Mouse (Mus musculus) intestine, embryonic 16.5 days (tissue): ENCODE measurements around the gene Dhx58. TPM values are rescaled to one million over a fixed set of nuclear protein-coding genes. Genes with fewer than 3 reads are reported as not detected.
A peak's percentile ranks its signal among the peaks of the same experiment; 100 is the strongest.
"Not testable (repeated sequence)": the region's sequence is repeated elsewhere in the genome, so short reads cannot be mapped to it uniquely, and the experiment has no call there.

Experiments used
- ATAC-seq: fragments of 200-750 bp; cut with Nextera tagmentation; 2 replicates; pipeline ENCODE4 v1.8.0; 2017; ENCODE audit warnings: moderate TSS enrichment, moderate library complexity
- H3K27ac ChIP-seq: fragments of 300-500 bp; sonication (generic); 2 replicates; pipeline ENCODE4 v1.5.1; 2014; ENCODE audit warnings: mild to moderate bottlenecking, low read length
- H3K27me3 ChIP-seq: fragments of 300-500 bp; sonication (generic); replicated peaks from 2 replicates; pipeline ENCODE4 v1.6.1; 2014; ENCODE audit warnings: low read length, control low read depth, mixed read lengths; ENCODE audit not compliant: control insufficient read depth, insufficient read depth
- H3K36me3 ChIP-seq: fragments of 300-500 bp; sonication (generic); 2 replicates; pipeline ENCODE4 v1.6.1; 2014; ENCODE audit warnings: low read length, control low read depth; ENCODE audit not compliant: control insufficient read depth, insufficient read depth
- H3K4me1 ChIP-seq: fragments of 300-500 bp; sonication (generic); 2 replicates; pipeline ENCODE4 v1.6.1; 2014; ENCODE audit warnings: low read length, control low read depth, mixed read lengths; ENCODE audit not compliant: control insufficient read depth, insufficient read depth
- H3K4me2 ChIP-seq: fragments of 300-500 bp; sonication (generic); 2 replicates; pipeline ENCODE4 v1.6.1; 2014; ENCODE audit warnings: low read depth, low read length, control low read depth
- H3K4me3 ChIP-seq: fragments of 300-500 bp; sonication (generic); 2 replicates; pipeline ENCODE4 v1.5.1; 2014; ENCODE audit warnings: mild to moderate bottlenecking, low read length
- H3K9ac ChIP-seq: fragments of 300-500 bp; sonication (generic); 2 replicates; pipeline ENCODE4 v1.6.1; 2014; ENCODE audit warnings: low read depth, low read length
- H3K9me3 ChIP-seq: fragments of 300-500 bp; sonication (generic); 2 replicates; pipeline ENCODE4 v1.6.1; 2016; ENCODE audit warnings: low read length, control low read depth; ENCODE audit not compliant: control insufficient read depth
- WGBS: fragments of 180-500 bp; shearing (Covaris S2); extraction: QIAGEN DNeasy Blood & Tissue Kit; methylation state at CpG from one replicate; pipeline ENCODE4 v1.1.7; 2014; 5-methylcytosine and 5-hydroxymethylcytosine counted together
- polyA plus RNA-seq: library from polyadenylated mRNA; unstranded; fragments of >200 nt; fragmentation: Nextera tagmentation; extraction: Ambion mirVana; gene quantifications from 2 replicates; pipeline ENCODE4 v1.2.1, GENCODE M21; 2015

Dhx58 gene
- polyA plus RNA-seq, 1 experiment from 2014 or later: 3.4 TPM

- peaks cover 4% of the 10 kb centered on the region; the same call in 1 of the 2 replicates for H3K27me3 ChIP-seq
- peak overlapping the region; percentile 18 for H3K4me3 ChIP-seq
- 4% methylated on average over 23 of the region's 23 CpGs for WGBS
- peaks cover 5% of the 10 kb centered on the region; the same call in 1 of the 2 replicates for H3K4me1 ChIP-seq
- H3K27ac ChIP-seq: no peak overlapping the region
- H3K36me3 ChIP-seq: no peaks in the 10 kb centered on the region
- peak overlapping the region; percentile 17 for H3K9ac ChIP-seq
- no peak overlapping the region for H3K4me2 ChIP-seq
- H3K9me3 ChIP-seq: no peaks in the 10 kb centered on the region
- ATAC-seq: no peak
Observed at GRCm38 (mm10) chr11:100673169-100673568, 30.9 kb downstream of the Dhx58 start.

DNA sequence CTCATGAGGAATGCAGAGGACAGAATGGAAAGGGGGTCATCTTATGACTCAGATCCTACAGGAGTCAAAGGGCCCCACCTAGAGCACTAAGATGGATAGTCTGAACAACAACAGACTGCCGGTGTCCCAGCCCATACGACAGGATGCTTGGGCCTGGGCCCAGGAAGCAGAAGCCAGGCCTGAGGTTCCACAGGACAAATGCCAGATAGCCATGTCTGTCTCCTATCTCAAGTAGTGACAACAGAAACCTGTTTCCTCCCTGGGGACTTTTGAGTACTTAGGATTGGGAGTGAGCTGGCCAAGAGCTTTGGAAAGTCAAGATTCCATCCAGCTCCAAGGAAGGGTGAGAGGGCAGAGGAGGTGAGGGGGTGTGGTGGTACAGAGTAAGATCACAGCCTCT lies 32.1 kb downstream of the Dhx58 start:
- H3K36me3 ChIP-seq: no peaks in the 10 kb centered on the region
- no peaks in the 10 kb centered on the region for H3K9me3 ChIP-seq
- H3K4me1 ChIP-seq: peaks cover 5% of the 10 kb centered on the region; the same call in 1 of the 2 replicates
- H3K4me3 ChIP-seq: no peak overlapping the region
- WGBS: 45% methylated on average over 2 of the region's 2 CpGs
- ATAC-seq: no peak
- no peak overlapping the region for H3K4me2 ChIP-seq
- H3K9ac ChIP-seq: no peak overlapping the region
- H3K27ac ChIP-seq: no peak overlapping the region
- peaks cover 4% of the 10 kb centered on the region; the same call in 1 of the 2 replicates for H3K27me3 ChIP-seq

GRCm38 (mm10) chr11:100671049-100671448 lies 33.0 kb downstream of the Dhx58 start:
- no peaks in the 10 kb centered on the region for H3K36me3 ChIP-seq
- H3K9ac ChIP-seq: no peak overlapping the region
- no peak overlapping the region for H3K4me2 ChIP-seq
- no peaks in the 10 kb centered on the region for H3K9me3 ChIP-seq
- H3K4me3 ChIP-seq: no peak overlapping the region
- peaks cover 5% of the 10 kb centered on the region; the same call in 1 of the 2 replicates for H3K4me1 ChIP-seq
- WGBS: 72% methylated on average over 1 of the region's 1 CpGs
- no peak overlapping the region for H3K27ac ChIP-seq
- ATAC-seq: no peak
- peaks cover 4% of the 10 kb centered on the region; the same call in 1 of the 2 replicates for H3K27me3 ChIP-seq

- no peaks in the 10 kb centered on the region for H3K9me3 ChIP-seq
- no peaks in the 10 kb centered on the region for H3K27me3 ChIP-seq
- H3K27ac ChIP-seq: no peak overlapping the region
- no peak overlapping the region for H3K4me3 ChIP-seq
- no peak overlapping the region for H3K4me2 ChIP-seq
- no peaks in the 10 kb centered on the region for H3K36me3 ChIP-seq
- no peak for ATAC-seq
- no peak overlapping the region for H3K9ac ChIP-seq
- 70% methylated on average over 10 of the region's 10 CpGs for WGBS
- no peaks in the 10 kb centered on the region; the same call in 1 of the 2 replicates for H3K4me1 ChIP-seq
Observed at GRCm38 (mm10) chr11:100659806-100660205, 44.3 kb downstream of the Dhx58 start.

DNA sequence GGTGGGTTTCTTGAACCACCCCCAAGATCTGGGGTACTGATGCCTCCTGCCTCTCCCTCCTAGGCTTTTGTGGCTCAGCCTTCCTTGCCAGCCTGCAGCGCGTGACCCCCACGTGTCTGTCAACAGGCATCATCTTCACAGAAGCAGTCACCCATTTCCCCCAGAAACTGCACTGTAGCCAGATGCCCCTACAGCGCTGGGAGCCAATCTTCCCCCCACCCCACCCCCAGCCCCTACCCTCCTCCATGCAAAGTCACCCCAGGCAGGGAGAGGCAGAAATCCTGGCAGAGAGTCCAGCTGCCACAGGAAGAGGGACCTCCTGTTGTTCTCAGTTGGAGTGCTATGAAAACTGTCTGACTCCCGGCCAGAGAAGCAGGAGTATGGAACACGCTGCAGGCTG lies 47.6 kb downstream of the Dhx58 start:
- Histone ChIP-seq H3K9ac (0 out of 2 replicates have a peak overlapping the region, but pooled peaks have one; percentile 22), H3K4me1 (no peaks in the 10 kb centered on the region; the same call in 1 of the 2 replicates), H3K27me3 (0 out of 2 replicates have a peak, but pooled peaks cover 2% of the 10 kb centered on the region), H3K9me3 (no peaks in the 10 kb centered on the region), H3K4me2 (no peak overlapping the region), H3K27ac (no peak overlapping the region), H3K36me3 (no peaks in the 10 kb centered on the region), H3K4me3 (no peak overlapping the region)
- 9% methylated on average over 6 of the region's 6 CpGs for WGBS
- no peak for ATAC-seq

DNA sequence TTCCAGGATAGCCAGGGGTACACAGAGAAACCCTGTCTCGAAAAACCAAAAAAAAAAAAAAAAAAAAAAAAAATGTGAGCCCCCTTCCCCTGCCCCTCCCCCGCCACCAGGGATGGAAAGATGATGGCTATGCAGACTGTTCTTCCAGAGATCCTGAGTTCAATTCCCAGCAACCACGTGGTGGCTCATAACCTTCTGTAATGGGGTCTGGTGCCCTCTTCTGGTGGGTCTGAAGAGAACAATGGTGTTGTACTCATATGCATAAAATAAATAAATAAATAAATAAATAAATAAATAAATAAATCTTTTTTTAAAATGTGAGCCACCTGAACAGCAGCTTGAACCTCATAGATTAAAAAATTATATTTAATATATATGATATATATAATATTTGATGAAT lies 48.5 kb downstream of the Dhx58 start:
- not testable (repeated sequence) for ATAC-seq, H3K4me3 ChIP-seq, H3K27me3 ChIP-seq, H3K27ac ChIP-seq, H3K36me3 ChIP-seq, H3K9ac ChIP-seq, H3K4me2 ChIP-seq, H3K4me1 ChIP-seq, H3K9me3 ChIP-seq
- WGBS: 61% methylated on average over 2 of the region's 3 CpGs

- no peak overlapping the region for H3K4me2 ChIP-seq
- no peak overlapping the region for H3K9ac ChIP-seq
- no peaks in the 10 kb centered on the region for H3K36me3 ChIP-seq
- H3K27me3 ChIP-seq: peaks cover 12% of the 10 kb centered on the region
- no peak for ATAC-seq
- no peaks in the 10 kb centered on the region for H3K4me1 ChIP-seq
- no peak overlapping the region for H3K27ac ChIP-seq
- 30% methylated on average over 3 of the region's 3 CpGs for WGBS
- no peaks in the 10 kb centered on the region for H3K9me3 ChIP-seq
- H3K4me3 ChIP-seq: no peak overlapping the region
Observed at GRCm38 (mm10) chr11:100651748-100652147, 52.3 kb downstream of the Dhx58 start.

- no peak overlapping the region for H3K4me3 ChIP-seq
- H3K36me3 ChIP-seq: no peaks in the 10 kb centered on the region
- H3K9ac ChIP-seq: no peak overlapping the region
- peaks cover 12% of the 10 kb centered on the region for H3K27me3 ChIP-seq
- H3K9me3 ChIP-seq: no peaks in the 10 kb centered on the region
- ATAC-seq: no peak
- H3K27ac ChIP-seq: no peak overlapping the region
- H3K4me2 ChIP-seq: no peak overlapping the region
- 17% methylated on average over 8 of the region's 8 CpGs for WGBS
- no peaks in the 10 kb centered on the region for H3K4me1 ChIP-seq
Observed at GRCm38 (mm10) chr11:100651205-100651604, 52.9 kb downstream of the Dhx58 start.

- Histone ChIP-seq H3K27ac (no peak overlapping the region), H3K9ac (no peak overlapping the region), H3K4me3 (no peak overlapping the region), H3K36me3 (no peaks in the 10 kb centered on the region), H3K4me1 (no peaks in the 10 kb centered on the region), H3K4me2 (no peak overlapping the region), H3K27me3 (peaks cover 12% of the 10 kb centered on the region), H3K9me3 (no peaks in the 10 kb centered on the region)
- 83% methylated on average over 8 of the region's 8 CpGs for WGBS
- ATAC-seq: no peak
Observed at GRCm38 (mm10) chr11:100648405-100648804, 55.7 kb downstream of the Dhx58 start.

GRCm38 (mm10) chr11:100646265-100646664 lies 57.8 kb downstream of the Dhx58 start:
- Histone ChIP-seq H3K4me3 (no peak overlapping the region), H3K4me2 (no peak overlapping the region), H3K9me3 (no peaks in the 10 kb centered on the region), H3K4me1 (no peaks in the 10 kb centered on the region), H3K27ac (no peak overlapping the region), H3K9ac (no peak overlapping the region), H3K36me3 (no peaks in the 10 kb centered on the region), H3K27me3 (peaks cover 9% of the 10 kb centered on the region)
- 4% methylated on average over 1 of the region's 1 CpGs for WGBS
- no peak for ATAC-seq
